Mouse (Mus musculus) stomach, embryonic 14.5 days (tissue): ENCODE measurements at regions not wholly inside any gene's neighbourhood (a gene's known extent, or its start where the extent isn't known, plus 50 kb on each side); places are given as distances from the start of the nearest gene placed in this dataset.
A peak's percentile ranks its signal among the peaks of the same experiment; 100 is the strongest.

Source experiments
- ATAC-seq: fragments of 200-750 bp; cut with Nextera tagmentation; 2 replicates; pipeline ENCODE4 v1.8.0; 2017; ENCODE audit warnings: low read depth, moderate TSS enrichment; ENCODE audit not compliant: insufficient number of reproducible peaks, insufficient read depth, low FRiP score
- H3K27ac ChIP-seq: fragments of 300-500 bp; sonication (generic); 2 replicates; pipeline ENCODE4 v1.5.1; 2014; ENCODE audit warnings: mild to moderate bottlenecking, low read length, moderate library complexity, mixed read lengths
- H3K27me3 ChIP-seq: fragments of 300-500 bp; sonication (generic); 2 replicates; pipeline ENCODE4 v1.6.1; 2014; ENCODE audit warnings: low read length, control low read depth, mixed read lengths; ENCODE audit not compliant: control insufficient read depth, insufficient read depth
- H3K36me3 ChIP-seq: fragments of 300-500 bp; sonication (generic); 2 replicates; pipeline ENCODE4 v1.6.1; 2014; ENCODE audit warnings: mild to moderate bottlenecking, control low read depth, low read length, moderate library complexity, mixed read lengths; ENCODE audit not compliant: control insufficient read depth, insufficient read depth
- H3K4me1 ChIP-seq: fragments of 300-500 bp; sonication (generic); 2 replicates; pipeline ENCODE4 v1.6.1; 2014; ENCODE audit warnings: low read length, control low read depth, mixed read lengths; ENCODE audit not compliant: control insufficient read depth, insufficient read depth
- H3K4me2 ChIP-seq: fragments of 300-500 bp; sonication (generic); replicated peaks from 2 replicates; pipeline ENCODE4 v1.6.1; 2014; ENCODE audit warnings: low read depth, low read length, control low read depth
- H3K4me3 ChIP-seq: fragments of 300-500 bp; sonication (generic); 2 replicates; pipeline ENCODE4 v1.5.1; 2014; ENCODE audit warnings: low read depth, low read length, control low read depth
- H3K9ac ChIP-seq: fragments of 300-500 bp; sonication (generic); replicated peaks from 2 replicates; pipeline ENCODE4 v1.6.1; 2014; ENCODE audit warnings: low read depth, mild to moderate bottlenecking, control low read depth, low read length, moderate library complexity, mixed read lengths
- H3K9me3 ChIP-seq: fragments of 300-500 bp; sonication (generic); 2 replicates; pipeline ENCODE4 v1.6.1; 2016; ENCODE audit warnings: low read depth, low read length, control low read depth; ENCODE audit not compliant: control insufficient read depth
- WGBS: fragments of 180-500 bp; shearing (Covaris S2); extraction: QIAGEN DNeasy Blood & Tissue Kit; methylation state at CpG from one replicate; pipeline ENCODE4 v1.1.7; 2014; 5-methylcytosine and 5-hydroxymethylcytosine counted together

- no peak overlapping the region for H3K9ac ChIP-seq
- no peaks in the 10 kb centered on the region for H3K9me3 ChIP-seq
- H3K27me3 ChIP-seq: no peaks in the 10 kb centered on the region
- H3K27ac ChIP-seq: no peak overlapping the region
- peaks cover 15% of the 10 kb centered on the region; the same call in 1 of the 2 replicates for H3K4me1 ChIP-seq
- no peak for ATAC-seq
- 62% methylated on average over 7 of the region's 7 CpGs for WGBS
- no peak overlapping the region for H3K4me2 ChIP-seq
- no peak overlapping the region for H3K4me3 ChIP-seq
- no peaks in the 10 kb centered on the region for H3K36me3 ChIP-seq
Measured at GRCm38 (mm10) chr9:32030203-32030602, 85.7 kb upstream of the Arhgap32 start.

GRCm38 (mm10) chr9:32031950-32032453 is 83.9 kb upstream of the Arhgap32 start:
- under 1% methylated on average over 57 of the region's 64 CpGs for WGBS
- H3K36me3 ChIP-seq: no peaks in the 10 kb centered on the region
- peak overlapping the region; percentile 92 for H3K9ac ChIP-seq
- peaks cover 15% of the 10 kb centered on the region; the same call in 1 of the 2 replicates for H3K4me1 ChIP-seq
- ATAC-seq: peak; percentile 80
- H3K4me3 ChIP-seq: peak overlapping the region; percentile 87
- H3K4me2 ChIP-seq: peak overlapping the region; percentile 76
- H3K9me3 ChIP-seq: no peaks in the 10 kb centered on the region
- no peaks in the 10 kb centered on the region for H3K27me3 ChIP-seq
- H3K27ac ChIP-seq: peak overlapping the region; percentile 29

DNA sequence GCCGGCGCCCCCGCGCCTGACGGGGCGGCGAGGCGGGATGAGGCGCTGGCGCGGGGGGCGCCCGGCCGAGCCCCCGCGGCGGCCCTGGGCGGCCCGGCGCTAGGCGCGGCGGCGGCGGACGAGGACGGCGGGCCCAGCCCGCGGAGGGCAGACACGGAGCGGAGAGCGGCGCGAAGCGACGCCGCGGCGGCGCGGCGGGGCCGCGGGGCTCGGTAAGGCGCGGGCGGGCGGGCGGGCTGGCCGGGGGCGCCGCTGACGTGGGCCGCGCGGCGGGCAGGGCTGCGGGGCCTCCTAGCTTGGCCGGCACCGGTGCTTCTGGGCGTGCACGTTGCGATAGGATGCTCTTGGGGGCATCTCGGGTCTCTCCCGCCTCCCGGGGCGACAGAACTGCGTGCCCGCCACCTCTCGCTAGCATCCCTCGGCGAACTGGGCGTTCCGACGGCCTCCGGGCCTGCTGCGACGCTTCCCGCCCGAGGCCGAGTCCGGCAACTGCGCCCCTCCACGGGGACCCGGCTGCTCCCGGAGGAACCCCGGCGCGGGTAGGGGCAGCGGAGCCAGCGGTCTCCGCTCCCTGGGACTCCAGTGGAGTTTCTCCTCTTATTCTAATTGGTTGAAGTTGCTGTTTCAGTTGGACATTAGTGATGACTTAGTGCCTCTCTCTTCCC is 83.3 kb upstream of the Arhgap32 start:
- H3K27me3 ChIP-seq: no peaks in the 10 kb centered on the region
- peak overlapping the region; percentile 92 for H3K9ac ChIP-seq
- peak; percentile 54 for ATAC-seq
- H3K4me3 ChIP-seq: peak overlapping the region; percentile 87
- H3K4me2 ChIP-seq: peak overlapping the region; percentile 76
- H3K9me3 ChIP-seq: no peaks in the 10 kb centered on the region
- peaks cover 15% of the 10 kb centered on the region; the same call in 1 of the 2 replicates for H3K4me1 ChIP-seq
- under 1% methylated on average over 64 of the region's 94 CpGs for WGBS
- H3K36me3 ChIP-seq: no peaks in the 10 kb centered on the region
- peak overlapping the region; percentile 69 for H3K27ac ChIP-seq

DNA sequence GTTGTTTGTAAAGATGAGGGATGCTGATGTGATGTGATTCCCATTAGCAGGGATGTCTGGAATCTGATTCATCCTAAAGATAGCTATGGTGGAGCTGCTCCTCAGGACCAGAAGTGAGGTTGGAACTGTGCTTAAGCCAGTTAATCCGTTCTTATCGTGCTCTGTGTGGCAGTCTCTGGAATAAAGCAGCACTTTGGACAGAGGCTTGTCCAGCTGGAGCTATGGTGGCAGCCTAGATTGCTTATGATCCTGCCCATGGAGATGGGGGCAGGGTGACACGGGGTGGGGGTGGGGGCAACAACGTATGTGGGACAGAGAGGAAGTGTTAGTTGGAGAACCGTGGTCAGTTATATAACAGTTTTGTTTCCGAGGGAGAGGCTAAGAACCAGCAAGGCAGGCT is 82.0 kb upstream of the Arhgap32 start:
- Histone ChIP-seq H3K9ac (no peak overlapping the region), H3K4me3 (peak overlapping the region; percentile 87; the same call in 1 of the 2 replicates)
- 16% methylated on average over 6 of the region's 6 CpGs for WGBS

GRCm38 (mm10) chr9:32039999-32040398 is 75.9 kb upstream of the Arhgap32 start:
- ATAC-seq: no peak
- no peaks in the 10 kb centered on the region for H3K9me3 ChIP-seq
- H3K9ac ChIP-seq: no peak overlapping the region
- H3K4me2 ChIP-seq: no peak overlapping the region
- no peak overlapping the region for H3K4me3 ChIP-seq
- H3K27me3 ChIP-seq: no peaks in the 10 kb centered on the region
- H3K27ac ChIP-seq: no peak overlapping the region
- 88% methylated on average over 2 of the region's 2 CpGs for WGBS
- H3K36me3 ChIP-seq: no peaks in the 10 kb centered on the region
- H3K4me1 ChIP-seq: 0 out of 2 replicates have a peak, but pooled peaks cover 3% of the 10 kb centered on the region

More for the DNA sequence above, 82.0 kb upstream of the Arhgap32 start:
- peaks cover 18% of the 10 kb centered on the region; the same call in 1 of the 2 replicates for H3K4me1 ChIP-seq
- H3K4me2 ChIP-seq: peak overlapping the region; percentile 76
- H3K36me3 ChIP-seq: no peaks in the 10 kb centered on the region
- no peak overlapping the region for H3K27ac ChIP-seq
- no peaks in the 10 kb centered on the region for H3K27me3 ChIP-seq
- no peak for ATAC-seq
- H3K9me3 ChIP-seq: no peaks in the 10 kb centered on the region

DNA sequence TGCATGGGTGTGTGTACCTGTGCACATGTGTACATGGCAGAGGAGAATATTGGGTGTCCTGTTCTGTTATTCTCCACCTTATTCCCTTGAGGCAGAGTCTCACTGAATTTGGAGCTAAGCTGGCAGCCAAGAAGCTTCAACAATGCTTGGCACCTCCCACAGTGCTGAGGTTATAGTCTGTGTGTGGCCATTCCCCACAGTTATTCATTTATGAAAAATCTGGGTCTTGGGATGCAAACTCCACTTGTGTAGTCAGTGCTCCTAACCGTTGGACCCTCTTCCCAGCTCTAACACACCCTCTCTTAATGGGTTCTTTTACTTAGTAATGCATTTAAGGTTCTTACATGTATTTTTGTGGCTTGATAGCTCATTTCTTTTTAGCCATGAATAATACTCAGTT is 72.6 kb upstream of the Arhgap32 start:
- Histone ChIP-seq H3K9me3 (no peaks in the 10 kb centered on the region), H3K27ac (no peak overlapping the region), H3K27me3 (no peaks in the 10 kb centered on the region), H3K4me2 (no peak overlapping the region), H3K4me1 (0 out of 2 replicates have a peak, but pooled peaks cover 2% of the 10 kb centered on the region), H3K9ac (no peak overlapping the region), H3K4me3 (no peak overlapping the region), H3K36me3 (no peaks in the 10 kb centered on the region)
- no peak for ATAC-seq
- 70% methylated on average over 1 of the region's 1 CpGs for WGBS

- 90% methylated on average over 3 of the region's 3 CpGs for WGBS
- Histone ChIP-seq H3K4me1 (peaks cover 5% of the 10 kb centered on the region), H3K27ac (no peak overlapping the region), H3K4me2 (no peak overlapping the region), H3K36me3 (no peaks in the 10 kb centered on the region), H3K27me3 (no peaks in the 10 kb centered on the region), H3K9me3 (no peaks in the 10 kb centered on the region), H3K4me3 (no peak overlapping the region), H3K9ac (no peak overlapping the region)
- ATAC-seq: no peak
Measured at GRCm38 (mm10) chr9:32046791-32047190, 69.1 kb upstream of the Arhgap32 start.

- no peak overlapping the region for H3K4me2 ChIP-seq
- WGBS: 56% methylated on average over 7 of the region's 7 CpGs
- H3K4me3 ChIP-seq: no peak overlapping the region
- no peak for ATAC-seq
- H3K27ac ChIP-seq: no peak overlapping the region; the same call in 1 of the 2 replicates
- peaks cover 10% of the 10 kb centered on the region for H3K4me1 ChIP-seq
- H3K27me3 ChIP-seq: no peaks in the 10 kb centered on the region
- H3K9me3 ChIP-seq: no peaks in the 10 kb centered on the region
- no peak overlapping the region for H3K9ac ChIP-seq
- no peaks in the 10 kb centered on the region for H3K36me3 ChIP-seq
Measured at GRCm38 (mm10) chr9:32048941-32049340, 67.0 kb upstream of the Arhgap32 start.
